Mouse (Mus musculus) stomach, embryonic 15.5 days (tissue): Measurements from ENCODE around the gene Wrnip1. TPM values are rescaled to one million over a fixed set of nuclear protein-coding genes. Genes with fewer than 3 reads are reported as not detected.

Source experiments
- ATAC-seq: fragments of 200-750 bp; cut with Nextera tagmentation; 2 replicates; pipeline ENCODE4 v1.8.0; 2017; ENCODE audit warnings: low read depth, moderate number of reproducible peaks, moderate TSS enrichment; ENCODE audit not compliant: insufficient read depth, low FRiP score
- H3K27ac ChIP-seq: fragments of 300-500 bp; sonication (generic); 2 replicates; pipeline ENCODE4 v1.5.1; 2015; ENCODE audit warnings: mild to moderate bottlenecking, inconsistent platforms
- H3K27me3 ChIP-seq: fragments of 300-500 bp; sonication (generic); replicated peaks from 2 replicates; pipeline ENCODE4 v1.6.1; 2015; ENCODE audit warnings: inconsistent platforms
- H3K36me3 ChIP-seq: fragments of 300-500 bp; sonication (generic); 2 replicates; pipeline ENCODE4 v1.6.1; 2015; ENCODE audit warnings: inconsistent platforms
- H3K4me1 ChIP-seq: fragments of 300-500 bp; sonication (generic); 2 replicates; pipeline ENCODE4 v1.6.1; 2015; ENCODE audit warnings: inconsistent platforms
- H3K4me2 ChIP-seq: fragments of 300-500 bp; sonication (generic); 2 replicates; pipeline ENCODE4 v1.6.1; 2015; ENCODE audit warnings: mild to moderate bottlenecking, inconsistent platforms
- H3K4me3 ChIP-seq: fragments of 300-500 bp; sonication (generic); replicated peaks from 2 replicates; pipeline ENCODE4 v1.5.1; 2015; ENCODE audit warnings: inconsistent platforms
- H3K9ac ChIP-seq: fragments of 300-500 bp; sonication (generic); 2 replicates; pipeline ENCODE4 v1.6.1; 2015; ENCODE audit warnings: inconsistent platforms
- H3K9me3 ChIP-seq: fragments of 300-500 bp; sonication (generic); 2 replicates; pipeline ENCODE4 v1.6.1; 2016; ENCODE audit warnings: inconsistent platforms
- WGBS: fragments of 180-500 bp; shearing (Covaris S2); methylation state at CpG from one replicate; pipeline ENCODE4 v1.1.7; 2015; 5-methylcytosine and 5-hydroxymethylcytosine counted together
- polyA plus RNA-seq: library from polyadenylated mRNA; unstranded; fragments of >200 nt; fragmentation: Nextera tagmentation; extraction: Ambion mirVana; gene quantifications from 2 replicates; pipeline ENCODE4 v1.2.1, GENCODE M21; 2015

Wrnip1 gene
- polyA plus RNA-seq, 1 experiment from 2014 or later, result 29.2 TPM

DNA sequence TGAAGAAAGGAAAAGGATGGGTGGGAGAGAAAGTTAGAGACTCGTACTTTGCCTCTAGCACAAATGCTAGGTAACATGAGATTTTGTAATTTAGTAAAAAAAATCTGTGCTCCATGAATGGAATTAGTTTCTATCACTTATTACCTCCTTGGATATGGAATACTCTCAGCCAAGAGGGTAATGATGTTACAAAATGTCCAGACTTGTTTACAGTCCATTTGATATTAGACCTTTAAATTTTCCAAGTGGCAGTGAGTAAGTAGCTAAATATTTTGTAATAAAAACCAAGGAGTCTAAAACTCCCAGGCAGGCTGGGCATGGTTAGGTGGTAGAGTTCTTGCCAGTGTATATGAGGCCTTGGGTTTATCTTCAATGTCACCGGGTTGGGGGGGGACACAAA lies 14.3 kb upstream of the Wrnip1 start:
- Histone ChIP-seq H3K4me2 (no peak overlapping the region), H3K27me3 (no peaks in the 10 kb centered on the region), H3K9me3 (no peaks in the 10 kb centered on the region), H3K4me3 (no peak overlapping the region), H3K27ac (no peak overlapping the region), H3K36me3 (no peaks in the 10 kb centered on the region), H3K9ac (no peak overlapping the region), H3K4me1 (no peaks in the 10 kb centered on the region)
- ATAC-seq, result no peak
- 60% methylated on average over 2 of the region's 2 CpGs for WGBS

GRCm38 (mm10) chr13:32789781-32790180 lies 12.1 kb upstream of the Wrnip1 start:
- Histone ChIP-seq H3K9me3 (no peaks in the 10 kb centered on the region), H3K4me3 (no peak overlapping the region), H3K4me1 (no peaks in the 10 kb centered on the region), H3K27me3 (no peaks in the 10 kb centered on the region), H3K36me3 (no peaks in the 10 kb centered on the region), H3K9ac (no peak overlapping the region), H3K4me2 (no peak overlapping the region), H3K27ac (no peak overlapping the region)
- no peak for ATAC-seq
- WGBS, result 77% methylated on average over 4 of the region's 4 CpGs

DNA sequence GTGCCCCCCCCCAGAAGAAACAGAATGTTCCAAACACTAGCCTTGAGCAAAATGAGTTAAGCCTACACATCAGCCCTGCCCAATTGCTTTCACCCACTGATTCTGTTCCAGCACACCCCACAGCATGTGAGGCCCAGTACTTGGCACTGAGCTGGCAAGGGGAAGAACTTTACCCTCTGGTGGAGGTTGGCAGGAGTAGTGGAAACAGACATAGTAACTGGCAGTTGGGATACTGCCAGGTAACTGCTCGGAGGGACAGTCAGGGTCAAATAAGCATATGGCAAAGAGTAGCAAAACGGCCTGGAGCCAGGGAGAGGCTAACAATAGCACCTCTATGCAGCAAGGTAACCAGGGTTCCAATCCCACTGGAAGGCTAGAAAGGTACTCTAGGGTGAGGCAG lies 7.2 kb upstream of the Wrnip1 start:
- Histone ChIP-seq H3K27me3 (no peaks in the 10 kb centered on the region), H3K4me3 (no peak overlapping the region), H3K9ac (no peak overlapping the region), H3K4me2 (no peak overlapping the region), H3K9me3 (no peaks in the 10 kb centered on the region), H3K27ac (no peak overlapping the region), H3K4me1 (no peaks in the 10 kb centered on the region), H3K36me3 (no peaks in the 10 kb centered on the region)
- ATAC-seq, result no peak
- 56% methylated on average over 2 of the region's 2 CpGs for WGBS

DNA sequence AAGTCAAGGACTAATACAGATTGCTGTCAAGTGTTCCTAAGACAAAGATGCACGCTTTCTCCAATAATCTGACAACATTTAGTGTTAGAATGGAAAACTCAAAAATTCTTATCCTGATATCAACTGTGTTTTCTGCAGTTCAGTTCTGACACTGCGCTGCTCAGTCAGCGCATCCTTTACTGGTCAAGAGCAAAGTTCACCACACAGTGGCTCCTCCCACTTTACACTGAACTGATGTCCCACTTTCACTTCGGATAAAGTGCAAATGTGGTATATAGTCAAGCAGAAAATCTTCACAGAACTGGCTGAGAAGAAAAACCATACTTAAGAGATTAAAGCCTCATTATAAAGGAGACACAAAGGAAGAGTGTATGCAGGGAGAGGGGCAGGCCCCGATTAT lies 6.7 kb upstream of the Wrnip1 start:
- Histone ChIP-seq H3K4me1 (no peaks in the 10 kb centered on the region), H3K4me3 (no peak overlapping the region), H3K36me3 (no peaks in the 10 kb centered on the region), H3K9ac (no peak overlapping the region), H3K4me2 (no peak overlapping the region), H3K9me3 (no peaks in the 10 kb centered on the region), H3K27me3 (no peaks in the 10 kb centered on the region), H3K27ac (no peak overlapping the region)
- ATAC-seq, result no peak
- 86% methylated on average over 5 of the region's 5 CpGs for WGBS

DNA sequence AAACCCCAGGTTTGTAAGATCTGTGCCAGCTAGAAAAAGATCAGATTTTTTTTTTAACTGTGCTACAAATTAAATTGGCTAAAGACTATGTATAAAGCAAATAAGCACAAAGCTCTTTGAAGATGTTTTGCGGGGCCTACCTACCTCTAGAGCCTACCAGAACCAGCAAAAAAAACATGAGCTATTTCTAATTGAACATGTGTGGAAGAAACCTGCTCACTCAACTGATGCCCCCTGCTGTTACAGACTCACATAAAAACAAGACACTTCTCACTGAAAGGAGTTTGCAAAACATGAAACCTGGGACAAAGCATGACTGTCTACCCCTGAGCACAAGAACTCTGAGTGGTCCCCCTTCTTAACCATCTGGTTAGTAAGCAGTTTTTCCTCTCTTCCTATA lies 4.8 kb upstream of the Wrnip1 start:
- Histone ChIP-seq H3K9me3 (no peaks in the 10 kb centered on the region), H3K4me2 (no peak overlapping the region), H3K27me3 (no peaks in the 10 kb centered on the region), H3K27ac (no peak overlapping the region), H3K9ac (no peak overlapping the region), H3K4me3 (no peak overlapping the region), H3K4me1 (no peaks in the 10 kb centered on the region), H3K36me3 (no peaks in the 10 kb centered on the region)
- 80% methylated on average over 1 of the region's 1 CpGs for whole genome bisulfite sequencing
- no peak for ATAC-seq

GRCm38 (mm10) chr13:32799131-32799530 lies 2.7 kb upstream of the Wrnip1 start:
- 62% methylated on average over 2 of the region's 2 CpGs for WGBS
- no peak overlapping the region for H3K27ac ChIP-seq
- H3K4me2 ChIP-seq, result no peak overlapping the region
- H3K27me3 ChIP-seq, result no peaks in the 10 kb centered on the region
- H3K36me3 ChIP-seq, result no peaks in the 10 kb centered on the region
- H3K4me1 ChIP-seq, result peaks cover 12% of the 10 kb centered on the region
- no peak for ATAC-seq
- no peak overlapping the region for H3K9ac ChIP-seq
- H3K9me3 ChIP-seq, result no peaks in the 10 kb centered on the region
- no peak overlapping the region for H3K4me3 ChIP-seq

- 0 out of 2 replicates have a peak overlapping the region, but pooled peaks have one; percentile 53 for H3K27ac ChIP-seq
- H3K9ac ChIP-seq, result no peak overlapping the region
These were observed 979 bp upstream of the Wrnip1 start for GRCm38 (mm10) chr13:32800859-32801258.

DNA sequence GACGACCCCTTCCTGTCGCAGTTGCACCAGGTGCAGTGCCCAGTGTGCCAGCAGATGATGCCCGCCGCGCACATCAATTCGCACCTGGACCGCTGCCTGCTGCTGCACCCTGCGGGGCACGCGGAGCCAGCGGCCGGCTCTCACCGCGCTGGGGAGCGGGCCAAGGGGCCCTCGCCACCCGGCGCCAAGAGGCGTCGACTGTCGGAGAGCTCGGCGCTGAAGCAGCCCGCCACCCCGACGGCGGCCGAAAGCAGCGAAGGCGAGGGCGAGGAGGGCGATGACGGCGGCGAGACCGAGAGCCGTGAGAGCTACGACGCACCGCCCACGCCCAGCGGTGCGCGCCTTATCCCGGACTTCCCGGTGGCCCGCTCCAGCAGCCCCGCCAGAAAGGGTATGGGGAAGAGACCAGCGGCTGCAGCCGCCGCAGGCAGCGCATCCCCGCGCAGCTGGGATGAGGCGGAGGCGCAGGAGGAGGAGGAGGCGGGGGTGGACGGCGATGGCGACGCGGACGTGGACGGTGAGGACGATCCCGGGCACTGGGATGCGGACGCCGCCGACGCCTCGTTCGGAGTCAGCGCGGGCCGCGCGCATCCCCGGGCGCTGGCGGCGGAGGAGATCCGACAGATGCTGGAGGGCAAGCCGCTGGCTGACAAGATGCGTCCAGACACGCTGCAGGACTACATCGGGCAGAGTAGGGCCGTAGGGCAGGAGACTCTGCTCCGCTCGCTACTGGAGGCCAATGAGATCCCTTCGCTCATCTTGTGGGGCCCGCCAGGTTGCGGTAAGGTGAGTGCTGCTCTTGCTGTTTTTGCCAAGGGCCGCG lies 632 bp downstream of the Wrnip1 start, which contains the start of gene D930007J09Rik:
Gene D930007J09Rik, minus strand, starts transcription at position 591 of the 823 bp plus-strand sequence.
- Histone ChIP-seq H3K36me3 (peaks cover 4% of the 10 kb centered on the region; the same call in 1 of the 2 replicates), H3K27ac (peak within 1 kb of the TSS; percentile 74), H3K27me3 (no peaks in the 10 kb centered on the region), H3K9me3 (no peaks in the 10 kb centered on the region), H3K9ac (peak within 1 kb of the TSS; percentile 75), H3K4me1 (peaks cover 15% of the 10 kb centered on the region), H3K4me2 (peak within 1 kb of the TSS; percentile 92), H3K4me3 (peak within 1 kb of the TSS; percentile 91)
- ATAC-seq, result peak; percentile 8
- under 1% methylated on average over 94 of the region's 95 CpGs for WGBS

More at GRCm38 (mm10) chr13:32800859-32801258, 979 bp upstream of the Wrnip1 start:
- no peak for ATAC-seq
- H3K36me3 ChIP-seq, result no peaks in the 10 kb centered on the region
- no peak overlapping the region; the same call in 1 of the 2 replicates for H3K4me3 ChIP-seq
- no peaks in the 10 kb centered on the region for H3K9me3 ChIP-seq
- H3K4me1 ChIP-seq, result peaks cover 12% of the 10 kb centered on the region
- H3K27me3 ChIP-seq, result no peaks in the 10 kb centered on the region
- H3K4me2 ChIP-seq, result peak overlapping the region; percentile 67

GRCm38 (mm10) chr13:32803701-32804345 lies 2.0 kb downstream of the Wrnip1 start:
- H3K4me2 ChIP-seq, result peak overlapping the region; percentile 92

DNA sequence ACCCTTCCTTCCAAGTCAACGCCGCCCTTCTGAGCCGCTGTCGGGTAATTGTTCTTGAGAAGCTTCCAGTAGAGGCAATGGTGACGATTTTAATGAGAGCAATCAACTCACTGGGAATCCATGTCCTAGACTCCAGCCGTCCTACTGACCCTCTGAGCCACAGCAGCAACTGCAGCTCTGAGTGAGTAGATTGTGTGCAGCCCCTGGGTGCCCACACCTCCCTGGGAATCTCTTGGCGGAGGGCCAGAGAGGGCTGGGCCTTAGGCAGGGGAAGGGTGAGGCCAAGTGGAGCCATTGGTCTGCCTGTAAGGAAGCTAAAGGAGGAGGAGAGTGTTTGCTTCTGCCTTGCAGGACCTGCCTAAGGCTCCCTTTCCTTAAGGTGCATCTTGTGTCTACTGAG lies 5.0 kb downstream of the Wrnip1 start:
- Histone ChIP-seq H3K27ac (no peak overlapping the region), H3K27me3 (no peaks in the 10 kb centered on the region), H3K4me2 (no peak overlapping the region), H3K9ac (no peak overlapping the region), H3K9me3 (no peaks in the 10 kb centered on the region), H3K36me3 (peaks cover 15% of the 10 kb centered on the region; the same call in 1 of the 2 replicates), H3K4me3 (no peak overlapping the region), H3K4me1 (peaks cover 15% of the 10 kb centered on the region)
- 89% methylated on average over 7 of the region's 7 CpGs for WGBS
- ATAC-seq, result no peak

More at GRCm38 (mm10) chr13:32803701-32804345, 2.0 kb downstream of the Wrnip1 start:
- ATAC-seq, result no peak
- Histone ChIP-seq H3K4me3 (peak overlapping the region; percentile 91), H3K9ac (no peak overlapping the region), H3K4me1 (peaks cover 15% of the 10 kb centered on the region), H3K9me3 (no peaks in the 10 kb centered on the region), H3K27me3 (no peaks in the 10 kb centered on the region), H3K27ac (no peak overlapping the region), H3K36me3 (peaks cover 11% of the 10 kb centered on the region; the same call in 1 of the 2 replicates)
- 71% methylated on average over 4 of the region's 4 CpGs for WGBS

GRCm38 (mm10) chr13:32807624-32808023 lies 5.8 kb downstream of the Wrnip1 start:
- whole genome bisulfite sequencing, result 90% methylated on average over 3 of the region's 3 CpGs
- H3K4me1 ChIP-seq, result peaks cover 15% of the 10 kb centered on the region
- H3K9ac ChIP-seq, result no peak overlapping the region
- H3K4me2 ChIP-seq, result no peak overlapping the region
- no peak overlapping the region for H3K4me3 ChIP-seq
- H3K9me3 ChIP-seq, result no peaks in the 10 kb centered on the region
- H3K27me3 ChIP-seq, result no peaks in the 10 kb centered on the region
- H3K27ac ChIP-seq, result no peak overlapping the region
- ATAC-seq, result no peak
- H3K36me3 ChIP-seq, result peaks cover 15% of the 10 kb centered on the region; the same call in 1 of the 2 replicates

- H3K4me2 ChIP-seq, result no peak overlapping the region
- no peaks in the 10 kb centered on the region for H3K9me3 ChIP-seq
- H3K36me3 ChIP-seq, result peaks cover 12% of the 10 kb centered on the region
- ATAC-seq, result no peak
- no peaks in the 10 kb centered on the region for H3K27me3 ChIP-seq
- 92% methylated on average over 3 of the region's 3 CpGs for WGBS
- no peak overlapping the region for H3K27ac ChIP-seq
- H3K4me3 ChIP-seq, result no peak overlapping the region
- H3K9ac ChIP-seq, result no peak overlapping the region
- no peaks in the 10 kb centered on the region for H3K4me1 ChIP-seq
These were observed 17.4 kb downstream of the Wrnip1 start for GRCm38 (mm10) chr13:32819241-32819640.
